Mouse (Mus musculus): Measurements from ENCODE around the gene Cacfd1. TPM values are rescaled to one million over a fixed set of nuclear protein-coding genes. Genes with fewer than 3 reads are reported as not detected.

Cacfd1 gene
- polyA plus RNA-seq, 1 experiment = 17.8 TPM

DNA sequence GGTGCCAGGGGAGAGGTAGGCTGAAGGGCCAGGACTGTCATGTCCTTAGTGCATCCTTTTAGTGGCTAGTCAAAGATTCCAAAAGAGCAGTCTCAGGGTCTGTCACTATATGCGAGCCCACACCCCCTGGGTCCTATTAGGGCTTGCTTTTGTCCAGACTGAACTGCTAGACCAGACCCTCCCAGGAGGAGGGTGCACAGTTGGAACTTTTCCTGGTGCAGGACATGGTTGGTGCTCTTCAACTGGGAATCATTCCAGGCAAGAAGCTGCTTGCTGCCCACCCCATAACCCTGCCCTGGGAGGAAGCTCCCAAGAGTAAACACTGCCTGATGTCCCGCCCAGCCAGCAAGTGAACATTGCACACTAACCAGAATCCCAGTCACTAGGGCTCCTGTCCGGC is 36.6 kb upstream of the Cacfd1 start, which contains the start of gene Adamts13:
Gene Adamts13 (plus strand): TSS at position 301 of the 400 bp plus-strand sequence.
- Histone ChIP-seq H3K4me1 (ENCODE audit: control insufficient read depth, insufficient read depth, low read length) (no peaks in the 10 kb centered on the region), H3K9me3 (replicated peaks; ENCODE audit: control insufficient read depth, insufficient read depth, low read length, poor library complexity, severe bottlenecking) (no peaks in the 10 kb centered on the region)

DNA sequence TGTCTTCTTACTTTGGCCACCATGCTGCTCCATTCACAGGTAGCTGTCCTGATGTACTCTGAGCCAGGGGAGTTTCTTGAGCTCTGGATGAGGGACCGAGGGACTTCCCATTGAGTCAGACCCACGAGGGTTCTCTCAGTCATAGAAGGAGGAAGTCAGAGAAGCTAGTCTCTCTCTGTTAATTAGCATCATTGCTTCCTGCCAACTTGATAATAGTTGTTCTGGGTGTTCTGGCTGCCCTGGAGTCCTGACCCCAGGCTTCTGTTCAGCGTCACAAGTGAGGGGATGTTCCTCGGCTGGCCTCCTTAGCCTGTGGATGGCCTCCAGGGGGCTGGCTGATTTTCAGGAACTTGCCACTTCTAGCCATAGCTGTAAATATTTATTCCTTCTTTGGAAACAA is 35.8 kb upstream of the Cacfd1 start:
- Histone ChIP-seq H3K4me3 (ENCODE audit: low read depth, low read length) (no peak overlapping the region), H3K9me3 (replicated peaks; ENCODE audit: control insufficient read depth, insufficient read depth, low read length, poor library complexity, severe bottlenecking) (no peaks in the 10 kb centered on the region), H3K27me3 (ENCODE audit: control insufficient read depth, insufficient read depth, low read length, poor library complexity, severe bottlenecking) (no peaks in the 10 kb centered on the region), H3K9ac (ENCODE audit: low read depth, poor library complexity, severe bottlenecking) (no peak overlapping the region), H3K27ac (ENCODE audit: insufficient read depth, low read length) (no peak overlapping the region), H3K4me1 (ENCODE audit: control insufficient read depth, insufficient read depth, low read length) (no peaks in the 10 kb centered on the region), H3K36me3 (ENCODE audit: control insufficient read depth, insufficient read depth, low read length, poor library complexity, severe bottlenecking) (no peaks in the 10 kb centered on the region)
- no peak for TF ChIP-seq EP300 (IDR thresholded peaks at IDR 0.05; ENCODE audit: insufficient read depth, low read depth, low read length)
- no peak for TF ChIP-seq CTCF (IDR thresholded peaks at IDR 0.05; ENCODE audit: low read depth, low read length)
- no peak for TF ChIP-seq POLR2A (IDR thresholded peaks at IDR 0.05; ENCODE audit: insufficient read depth, low read length)

More for the DNA sequence above, 36.6 kb upstream of the Cacfd1 start, which contains the start of gene Adamts13:
- no peaks in the 10 kb centered on the region for H3K36me3 ChIP-seq (ENCODE audit: control insufficient read depth, insufficient read depth, low read length, poor library complexity, severe bottlenecking)
- H3K27me3 ChIP-seq (ENCODE audit: control insufficient read depth, insufficient read depth, low read length, poor library complexity, severe bottlenecking) = no peaks in the 10 kb centered on the region
- H3K27ac ChIP-seq (ENCODE audit: insufficient read depth, low read length) = no peak within 1 kb of the TSS
- no peak for TF ChIP-seq EP300 (IDR thresholded peaks at IDR 0.05; ENCODE audit: insufficient read depth, low read depth, low read length)
- no peak for TF ChIP-seq CTCF (IDR thresholded peaks at IDR 0.05; ENCODE audit: low read depth, low read length)
- no peak for TF ChIP-seq POLR2A (IDR thresholded peaks at IDR 0.05; ENCODE audit: insufficient read depth, low read length)
- H3K4me3 ChIP-seq (ENCODE audit: low read depth, low read length) = no peak within 1 kb of the TSS
- H3K9ac ChIP-seq (ENCODE audit: low read depth, poor library complexity, severe bottlenecking) = no peak within 1 kb of the TSS

DNA sequence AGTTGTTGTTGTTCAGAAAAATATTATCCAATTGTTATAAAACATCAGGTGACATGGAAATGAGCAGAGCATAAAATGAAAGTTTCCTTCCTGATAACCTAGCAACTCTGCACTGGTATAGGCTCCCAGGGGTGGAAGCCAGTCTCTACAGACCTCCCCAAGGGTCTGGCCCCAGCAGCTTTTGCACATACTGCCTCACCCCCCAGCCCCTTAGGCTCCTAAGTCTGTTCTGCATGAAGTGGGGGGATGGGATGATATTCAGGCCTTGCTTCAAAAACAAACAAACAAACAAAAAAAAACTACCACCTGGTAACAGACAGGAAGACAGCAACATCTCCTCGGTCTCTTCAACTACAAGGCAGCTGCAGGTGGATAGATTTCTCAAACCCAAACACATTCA is 29.4 kb upstream of the Cacfd1 start:
- no peak overlapping the region for H3K27ac ChIP-seq (ENCODE audit: insufficient read depth, low read length)
- no peaks in the 10 kb centered on the region for H3K36me3 ChIP-seq (ENCODE audit: control insufficient read depth, insufficient read depth, low read length, poor library complexity, severe bottlenecking)
- TF ChIP-seq EP300 (IDR thresholded peaks at IDR 0.05; ENCODE audit: insufficient read depth, low read depth, low read length) (no peak), CTCF (IDR thresholded peaks at IDR 0.05; ENCODE audit: low read depth, low read length) (no peak), POLR2A (IDR thresholded peaks at IDR 0.05; ENCODE audit: insufficient read depth, low read length) (no peak)
- no peaks in the 10 kb centered on the region for H3K4me1 ChIP-seq (ENCODE audit: control insufficient read depth, insufficient read depth, low read length)
- no peaks in the 10 kb centered on the region for H3K9me3 ChIP-seq (replicated peaks; ENCODE audit: control insufficient read depth, insufficient read depth, low read length, poor library complexity, severe bottlenecking)
- no peaks in the 10 kb centered on the region for H3K27me3 ChIP-seq (ENCODE audit: control insufficient read depth, insufficient read depth, low read length, poor library complexity, severe bottlenecking)
- no peak overlapping the region for H3K9ac ChIP-seq (ENCODE audit: low read depth, poor library complexity, severe bottlenecking)
- H3K4me3 ChIP-seq (ENCODE audit: low read depth, low read length) = no peak overlapping the region

DNA sequence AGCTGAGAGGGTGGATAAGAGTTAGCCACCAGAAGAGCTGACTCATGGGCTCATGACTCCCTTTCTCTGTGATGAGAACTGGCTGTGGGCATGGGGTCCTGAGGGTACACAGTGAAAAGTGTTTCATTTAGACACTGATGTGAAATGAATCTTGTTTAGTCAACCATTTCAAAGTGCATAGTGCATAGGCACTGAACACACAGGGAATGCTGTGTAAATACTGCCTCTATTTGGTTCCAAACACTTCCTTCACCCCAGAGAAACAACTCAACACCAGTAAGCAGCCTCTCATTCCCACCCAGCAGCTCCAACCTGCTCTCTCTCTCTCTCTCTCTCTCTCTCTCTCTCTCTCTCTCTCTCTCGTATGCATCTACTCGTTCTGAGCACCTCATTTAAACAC is 25.5 kb upstream of the Cacfd1 start:
- H3K9me3 ChIP-seq (replicated peaks; ENCODE audit: control insufficient read depth, insufficient read depth, low read length, poor library complexity, severe bottlenecking) = no peaks in the 10 kb centered on the region
- no peaks in the 10 kb centered on the region for H3K27me3 ChIP-seq (ENCODE audit: control insufficient read depth, insufficient read depth, low read length, poor library complexity, severe bottlenecking)
- H3K27ac ChIP-seq (ENCODE audit: insufficient read depth, low read length) = no peak overlapping the region
- H3K9ac ChIP-seq (ENCODE audit: low read depth, poor library complexity, severe bottlenecking) = no peak overlapping the region
- no peaks in the 10 kb centered on the region for H3K4me1 ChIP-seq (ENCODE audit: control insufficient read depth, insufficient read depth, low read length)
- H3K4me3 ChIP-seq (ENCODE audit: low read depth, low read length) = no peak overlapping the region
- TF ChIP-seq EP300 (IDR thresholded peaks at IDR 0.05; ENCODE audit: insufficient read depth, low read depth, low read length) (no peak), CTCF (IDR thresholded peaks at IDR 0.05; ENCODE audit: low read depth, low read length) (no peak), POLR2A (IDR thresholded peaks at IDR 0.05; ENCODE audit: insufficient read depth, low read length) (no peak)
- no peaks in the 10 kb centered on the region for H3K36me3 ChIP-seq (ENCODE audit: control insufficient read depth, insufficient read depth, low read length, poor library complexity, severe bottlenecking)

DNA sequence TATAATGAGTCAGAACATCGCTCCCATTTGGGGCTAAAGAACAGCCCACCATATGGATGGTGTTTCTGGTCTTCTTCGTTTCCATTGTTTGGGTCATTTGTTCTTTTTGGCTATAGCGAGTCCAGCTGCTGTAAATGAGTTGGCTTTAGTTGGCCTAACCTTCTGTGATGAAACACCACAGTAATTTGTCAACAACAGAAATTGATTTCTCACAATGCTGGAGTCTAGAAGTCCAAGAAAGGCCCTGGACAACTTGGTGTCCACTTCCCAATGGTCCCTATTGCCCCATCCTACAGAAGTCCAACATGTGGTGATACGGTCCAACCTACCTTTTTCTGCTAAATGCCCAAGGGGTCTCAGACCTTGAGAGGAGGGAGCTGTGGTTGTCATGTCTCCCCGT is 25.1 kb upstream of the Cacfd1 start:
- TF ChIP-seq CTCF (IDR thresholded peaks at IDR 0.05; ENCODE audit: low read depth, low read length) (no peak), EP300 (IDR thresholded peaks at IDR 0.05; ENCODE audit: insufficient read depth, low read depth, low read length) (no peak), POLR2A (IDR thresholded peaks at IDR 0.05; ENCODE audit: insufficient read depth, low read length) (no peak)
- H3K27me3 ChIP-seq (ENCODE audit: control insufficient read depth, insufficient read depth, low read length, poor library complexity, severe bottlenecking) = no peaks in the 10 kb centered on the region
- no peak overlapping the region for H3K27ac ChIP-seq (ENCODE audit: insufficient read depth, low read length)
- no peak overlapping the region for H3K9ac ChIP-seq (ENCODE audit: low read depth, poor library complexity, severe bottlenecking)
- no peaks in the 10 kb centered on the region for H3K36me3 ChIP-seq (ENCODE audit: control insufficient read depth, insufficient read depth, low read length, poor library complexity, severe bottlenecking)
- H3K9me3 ChIP-seq (replicated peaks; ENCODE audit: control insufficient read depth, insufficient read depth, low read length, poor library complexity, severe bottlenecking) = no peaks in the 10 kb centered on the region
- H3K4me1 ChIP-seq (ENCODE audit: control insufficient read depth, insufficient read depth, low read length) = no peaks in the 10 kb centered on the region
- no peak overlapping the region for H3K4me3 ChIP-seq (ENCODE audit: low read depth, low read length)

DNA sequence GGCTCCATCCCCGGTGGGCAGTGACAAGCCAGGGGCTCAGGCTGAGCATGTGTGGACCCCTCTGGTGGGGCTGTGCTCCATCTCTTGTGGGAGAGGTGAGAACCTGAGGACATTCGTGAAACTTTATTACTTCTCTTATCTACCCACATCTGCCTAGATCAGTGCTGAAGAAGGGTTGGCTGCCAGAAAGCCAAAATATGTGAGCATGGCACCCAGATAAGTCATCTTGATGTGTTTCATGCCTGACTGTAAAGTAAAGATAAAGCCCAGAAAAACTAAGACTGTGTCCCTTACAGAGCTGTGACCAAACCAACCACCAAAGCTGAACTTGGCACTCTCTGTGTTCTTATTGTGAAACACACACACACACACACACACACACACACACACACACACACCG is 15.8 kb upstream of the Cacfd1 start:
- TF ChIP-seq EP300 (IDR thresholded peaks at IDR 0.05; ENCODE audit: insufficient read depth, low read depth, low read length) (no peak), POLR2A (IDR thresholded peaks at IDR 0.05; ENCODE audit: insufficient read depth, low read length) (no peak), CTCF (IDR thresholded peaks at IDR 0.05; ENCODE audit: low read depth, low read length) (no peak)
- Histone ChIP-seq H3K4me3 (ENCODE audit: low read depth, low read length) (no peak overlapping the region), H3K36me3 (ENCODE audit: control insufficient read depth, insufficient read depth, low read length, poor library complexity, severe bottlenecking) (no peaks in the 10 kb centered on the region), H3K27ac (ENCODE audit: insufficient read depth, low read length) (no peak overlapping the region), H3K9ac (ENCODE audit: low read depth, poor library complexity, severe bottlenecking) (no peak overlapping the region), H3K27me3 (ENCODE audit: control insufficient read depth, insufficient read depth, low read length, poor library complexity, severe bottlenecking) (no peaks in the 10 kb centered on the region), H3K9me3 (replicated peaks; ENCODE audit: control insufficient read depth, insufficient read depth, low read length, poor library complexity, severe bottlenecking) (no peaks in the 10 kb centered on the region), H3K4me1 (ENCODE audit: control insufficient read depth, insufficient read depth, low read length) (no peaks in the 10 kb centered on the region)
